Mouse (Mus musculus): ENCODE measurements around the gene Hdac9. TPM values are rescaled to one million over a fixed set of nuclear protein-coding genes. Genes with fewer than 3 reads are reported as not detected.

Gene Hdac9
- total and polyA plus RNA-seq, 3 experiments: 0.03 to 0.19 TPM; not detected in 1

DNA sequence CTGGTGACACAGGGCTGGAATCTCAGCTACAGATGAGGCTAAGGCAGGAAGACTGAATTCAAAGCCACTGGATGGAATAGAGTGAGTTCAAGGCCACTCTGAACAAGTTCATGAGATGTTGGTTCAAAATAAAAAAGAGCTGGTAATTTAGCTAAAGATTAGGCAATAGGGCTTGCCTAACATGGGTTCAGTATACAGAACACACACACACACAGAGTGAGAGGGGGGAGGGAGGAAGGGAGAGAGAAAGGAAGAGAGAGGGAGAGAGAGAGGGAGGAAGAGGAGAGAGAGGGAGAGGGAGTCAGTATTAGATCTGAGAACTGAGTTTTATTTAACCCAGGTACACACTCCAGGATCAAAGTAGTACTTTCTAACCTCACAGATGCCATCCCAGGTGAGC, 115.1 kb downstream of the Hdac9 start:
- Histone ChIP-seq H3K4me3 (ENCODE audit: control insufficient read depth in 1 of 2, insufficient read depth in 1 of 2, low read depth in 2 of 2, low read length in 2 of 2) (no peak overlapping the region), H3K9ac (ENCODE audit: control insufficient read depth, low read depth, low read length, poor library complexity, severe bottlenecking) (no peak overlapping the region), H3K9me3 (replicated peaks; ENCODE audit: insufficient read depth, low read length) (no peaks in the 10 kb centered on the region), H3K79me2 (ENCODE audit: control insufficient read depth, insufficient read depth, low read length, poor library complexity) (no peaks in the 10 kb centered on the region), H3K27ac (ENCODE audit: control insufficient read depth, low read depth, low read length) (no peak overlapping the region), H3K36me3 (ENCODE audit: control insufficient read depth in 1 of 2, insufficient read depth in 2 of 2, low read length in 2 of 2) (no peaks in the 10 kb centered on the region), H3K4me1 (ENCODE audit: control insufficient read depth in 1 of 2, insufficient read depth in 2 of 2, low read length in 2 of 2) (no peaks in the 10 kb centered on the region), H3K27me3 (ENCODE audit: control insufficient read depth in 1 of 2, insufficient read depth in 2 of 2, low read length in 2 of 2) (no peaks in the 10 kb centered on the region)
- TF ChIP-seq KAT2A (conservative IDR thresholded peaks at IDR 0.05; ENCODE audit: low read depth, low read length): no peak
- no peak for TF ChIP-seq ZC3H11A (IDR thresholded peaks at IDR 0.05; ENCODE audit: low read depth, low read length)
- TF ChIP-seq ZNF384 (IDR thresholded peaks at IDR 0.05; ENCODE audit: low read depth, low read length): no peak
- TF ChIP-seq CTCF (IDR thresholded peaks at IDR 0.05 in 2 of 3, conservative IDR thresholded peaks at IDR 0.05 in 1 of 3; ENCODE audit: control insufficient read depth in 1 of 3, insufficient read depth in 1 of 3, low read depth in 2 of 3, low read length in 3 of 3, poor library complexity in 1 of 3, severe bottlenecking in 1 of 3): no peak
- no peak for TF ChIP-seq HCFC1 (IDR thresholded peaks at IDR 0.05; ENCODE audit: low read depth, low read length)
- TF ChIP-seq POLR2AphosphoS2 (IDR thresholded peaks at IDR 0.05; ENCODE audit: low read length): no peak
- TF ChIP-seq TCF12 (IDR thresholded peaks at IDR 0.05; ENCODE audit: low read depth, low read length): no peak
- TF ChIP-seq USF2 (IDR thresholded peaks at IDR 0.05; ENCODE audit: borderline replicate concordance in 1 of 2, insufficient read depth in 1 of 2, low read depth in 1 of 2, low read length in 2 of 2): no peak
- no peak for TF ChIP-seq UBTF (IDR thresholded peaks at IDR 0.05; ENCODE audit: borderline replicate concordance, insufficient read depth, low read depth, low read length)
- TF ChIP-seq E2F4 (IDR thresholded peaks at IDR 0.05; ENCODE audit: borderline replicate concordance, low read depth, low read length): no peak
- no peak for TF ChIP-seq TAL1 (IDR thresholded peaks at IDR 0.05; ENCODE audit: low read length)
- TF ChIP-seq SMC3 (IDR thresholded peaks at IDR 0.05; ENCODE audit: low read depth, low read length): no peak
- TF ChIP-seq RCOR1 (IDR thresholded peaks at IDR 0.05; ENCODE audit: low read depth, low read length): no peak
- no peak for TF ChIP-seq MYB (IDR thresholded peaks at IDR 0.05; ENCODE audit: low read depth, low read length)
- DNase-seq (ENCODE audit: low read depth, low spot score): no peak

DNA sequence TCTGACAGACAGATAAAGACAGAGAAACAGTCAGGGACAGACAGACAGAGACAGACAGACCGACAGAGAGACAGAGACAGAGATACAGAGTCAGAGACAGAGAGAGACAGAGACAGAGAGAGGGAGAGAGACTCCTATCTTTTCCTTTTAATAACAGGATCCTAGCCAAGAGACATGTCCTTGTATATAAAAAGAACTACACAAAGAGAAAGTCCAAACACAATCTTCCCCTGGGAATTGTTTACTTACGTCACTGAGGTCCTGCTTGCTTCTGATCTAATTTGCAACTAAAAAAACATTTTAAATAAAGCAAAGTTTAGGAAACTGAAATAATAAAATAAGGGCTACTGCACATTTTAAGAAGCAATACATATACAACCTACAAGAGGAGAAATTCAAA, 119.5 kb downstream of the Hdac9 start:
- H3K9me3 ChIP-seq (replicated peaks; ENCODE audit: insufficient read depth, low read length): no peaks in the 10 kb centered on the region
- no peak overlapping the region for H3K27ac ChIP-seq (ENCODE audit: control insufficient read depth, low read depth, low read length)
- no peaks in the 10 kb centered on the region for H3K36me3 ChIP-seq (ENCODE audit: control insufficient read depth in 1 of 2, insufficient read depth in 2 of 2, low read length in 2 of 2)
- H3K27me3 ChIP-seq (ENCODE audit: control insufficient read depth in 1 of 2, insufficient read depth in 2 of 2, low read length in 2 of 2): no peaks in the 10 kb centered on the region
- TF ChIP-seq NRF1 (IDR thresholded peaks at IDR 0.05; ENCODE audit: insufficient read depth, low read depth, low read length, poor library complexity, severe bottlenecking): no peak
- TF ChIP-seq ZKSCAN1 (IDR thresholded peaks at IDR 0.05; ENCODE audit: low read depth, low read length): no peak
- TF ChIP-seq MAZ (IDR thresholded peaks at IDR 0.05; ENCODE audit: low read depth, low read length): no peak
- TF ChIP-seq KAT2A (conservative IDR thresholded peaks at IDR 0.05; ENCODE audit: low read depth, low read length): no peak
- H3K9ac ChIP-seq (ENCODE audit: control insufficient read depth, low read depth, low read length, poor library complexity, severe bottlenecking): no peak overlapping the region
- no peak overlapping the region for H3K4me3 ChIP-seq (ENCODE audit: control insufficient read depth in 1 of 2, insufficient read depth in 1 of 2, low read depth in 2 of 2, low read length in 2 of 2)
- no peaks in the 10 kb centered on the region for H3K4me1 ChIP-seq (ENCODE audit: control insufficient read depth in 1 of 2, insufficient read depth in 2 of 2, low read length in 2 of 2)
- H3K79me2 ChIP-seq (ENCODE audit: control insufficient read depth, insufficient read depth, low read length, poor library complexity): no peaks in the 10 kb centered on the region
- no peak for DNase-seq (ENCODE audit: low read depth, low spot score)
